Mouse (Mus musculus): ENCODE measurements at regions not wholly inside any gene's neighbourhood (a gene's known extent, or its start where the extent isn't known, plus 50 kb on each side); places are given as distances from the start of the nearest gene placed in this dataset.

DNA sequence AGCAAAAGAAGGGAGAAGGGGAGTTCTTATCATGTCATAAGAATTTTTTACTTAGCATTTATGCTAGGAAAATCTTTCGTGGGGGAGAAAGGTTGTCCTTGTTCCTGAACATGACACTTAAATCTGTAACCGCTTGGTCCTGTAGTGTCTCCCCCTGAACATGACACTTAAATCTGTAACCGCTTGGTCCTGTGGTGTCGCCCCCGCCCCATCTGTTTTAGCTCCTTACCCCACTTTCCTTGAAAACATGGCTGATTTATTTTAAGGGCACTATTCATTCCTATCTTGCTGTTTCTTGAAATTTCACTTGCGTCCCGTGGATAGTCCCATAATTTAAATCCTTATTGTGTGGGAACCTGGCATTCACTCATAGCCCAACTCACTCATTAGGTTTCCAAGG is 82.2 kb downstream of the Rap2a start:
- DNase-seq: no peak

DNA sequence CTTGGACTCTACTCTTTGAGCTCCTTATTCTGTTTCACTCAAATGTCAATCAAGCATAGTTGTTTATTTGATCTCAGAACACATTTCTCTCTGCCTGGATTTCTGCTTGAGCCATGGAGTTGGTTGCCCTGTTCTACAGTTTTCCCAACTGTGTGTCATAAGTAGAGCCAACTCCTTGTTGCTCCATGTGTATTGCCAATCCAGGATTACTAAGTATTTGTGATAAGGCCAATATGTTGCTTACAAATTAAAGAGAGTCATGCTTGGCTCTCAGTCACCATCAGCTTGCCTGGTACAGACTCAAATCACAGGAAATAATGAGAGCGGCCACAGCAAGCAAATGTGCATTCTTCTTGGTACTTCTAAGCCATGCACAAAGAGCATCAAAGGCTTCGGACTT is 82.7 kb downstream of the Rap2a start:
- no peak for DNase-seq

DNA sequence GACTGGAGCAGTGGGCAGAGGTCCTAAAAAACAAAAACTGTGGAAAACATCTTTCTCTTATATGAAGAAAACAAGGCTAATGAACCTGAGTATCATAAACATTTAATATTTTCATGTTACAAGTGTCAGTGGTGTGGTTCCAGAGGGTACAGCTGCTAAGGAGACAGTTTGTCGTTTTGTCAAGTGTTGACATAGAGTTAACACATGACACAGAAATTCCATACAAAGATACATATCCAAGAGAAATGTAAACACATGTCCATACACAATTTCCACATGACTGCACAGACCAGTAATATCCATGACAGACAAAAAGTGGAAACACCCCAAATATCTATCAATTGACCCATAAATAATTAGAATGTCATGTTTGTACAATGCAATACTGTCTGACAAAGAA is 88.7 kb downstream of the Rap2a start:
- no peak for DNase-seq

DNA sequence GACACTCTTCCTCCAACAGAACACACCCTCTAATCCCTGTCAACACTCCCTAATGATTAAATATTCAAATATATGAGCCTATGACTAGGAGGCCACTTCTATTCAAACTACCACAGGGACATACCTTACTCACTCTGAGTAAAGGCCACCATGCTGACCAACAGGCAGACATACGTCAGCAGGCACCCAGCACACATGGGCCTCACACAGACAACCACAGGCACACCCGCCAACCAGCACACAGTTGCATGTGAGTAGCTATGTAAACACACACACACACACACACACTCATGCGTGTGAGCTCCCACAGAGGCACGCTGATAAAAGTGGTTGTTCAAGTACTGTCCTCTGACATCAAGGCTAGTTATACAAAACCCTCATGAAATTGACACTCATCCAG is 89.8 kb downstream of the Rap2a start:
- DNase-seq: no peak

DNA sequence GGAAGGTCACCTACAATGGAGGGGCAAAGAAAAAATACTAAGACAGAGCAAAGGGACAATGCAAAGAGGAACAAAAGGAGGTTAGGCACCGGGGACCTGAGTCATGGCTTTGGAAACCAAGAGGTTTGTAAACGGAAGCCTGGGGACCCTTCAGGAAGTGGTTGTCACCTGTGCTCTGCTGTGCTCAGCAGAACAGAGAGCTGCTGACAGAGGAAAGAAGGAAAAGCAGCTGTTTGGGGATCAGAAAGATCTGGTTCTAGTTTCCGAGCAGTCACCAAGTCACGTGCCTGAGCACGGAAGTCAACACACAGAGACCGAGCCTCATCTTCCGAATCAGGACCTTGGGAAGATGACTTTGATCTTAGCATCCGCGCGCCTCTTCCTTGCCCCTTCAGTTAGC is 94.0 kb downstream of the Rap2a start:
- no peak for DNase-seq

DNA sequence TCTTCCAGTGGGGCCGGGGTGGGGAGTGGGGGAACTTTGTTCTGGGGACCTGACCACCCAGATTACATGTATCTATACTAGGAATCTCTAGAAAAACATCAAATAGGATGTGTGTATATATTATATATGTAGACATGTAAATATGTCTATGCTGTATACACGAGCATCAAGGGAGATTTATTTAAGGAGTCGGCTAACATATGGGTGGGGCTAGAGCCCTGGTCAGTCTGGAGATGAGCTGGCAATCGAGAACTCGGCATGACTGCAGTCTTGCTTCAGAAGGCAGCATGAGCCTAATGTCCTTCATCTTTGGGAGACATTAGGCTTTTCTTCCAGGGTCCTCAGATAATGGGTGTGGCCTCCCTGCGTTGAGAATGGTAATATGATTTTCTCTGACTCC is 97.0 kb downstream of the Rap2a start:
- DNase-seq: no peak

DNA sequence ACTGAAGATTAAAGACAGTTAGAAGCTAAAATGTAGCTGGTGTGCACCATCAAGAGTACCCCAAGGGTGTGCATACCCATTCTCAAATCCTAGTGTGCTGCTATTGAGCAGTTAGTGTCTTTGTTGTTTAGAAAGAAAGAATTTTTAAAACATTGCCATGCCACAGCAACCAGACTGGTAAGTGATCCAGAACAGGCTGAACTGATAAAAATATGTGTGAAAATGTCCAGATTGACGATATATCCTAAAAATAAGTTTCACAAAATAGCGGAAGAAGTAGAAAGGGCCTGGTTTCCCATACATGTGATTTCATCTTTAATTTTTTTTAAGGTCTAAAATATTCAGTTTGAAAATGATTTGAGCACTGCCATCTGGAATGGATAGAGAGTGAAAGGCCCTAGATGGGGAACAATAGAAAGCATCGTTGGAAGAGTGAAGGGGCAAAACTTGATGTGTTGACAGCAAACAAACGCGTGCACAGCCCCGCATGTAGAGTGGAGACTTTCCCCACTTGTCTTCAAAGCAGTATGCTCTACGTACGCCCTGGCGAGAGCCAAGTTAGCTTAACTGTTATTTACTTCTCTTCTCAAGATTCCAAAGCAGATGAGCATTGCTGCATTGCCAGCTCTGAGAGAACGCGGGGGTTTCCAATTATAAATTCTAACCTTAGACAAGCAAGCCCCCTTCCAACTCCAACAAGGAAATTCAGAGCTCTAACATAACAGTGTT is 100.3 kb downstream of the Rap2a start:
- DNase-seq: no peak

DNA sequence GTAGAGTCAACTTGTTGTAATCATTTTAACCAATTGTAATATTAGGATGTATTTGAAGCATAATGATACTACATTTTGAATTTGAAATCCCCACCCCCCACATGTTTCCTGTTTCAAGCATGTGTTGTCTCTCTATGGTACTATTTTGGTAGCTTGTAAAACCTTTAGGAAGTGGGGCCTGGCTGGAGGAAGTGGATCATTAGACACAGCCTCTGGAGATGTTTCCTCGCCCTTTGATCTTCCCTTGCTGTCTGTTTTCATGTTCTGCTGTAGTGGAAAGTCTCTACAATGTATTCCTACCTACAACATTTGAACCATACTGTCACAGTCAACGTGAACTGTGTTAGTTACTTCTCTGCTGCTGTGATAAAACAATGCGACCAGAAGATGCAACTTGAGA is 105.6 kb downstream of the Rap2a start:
- DNase-seq: no peak

DNA sequence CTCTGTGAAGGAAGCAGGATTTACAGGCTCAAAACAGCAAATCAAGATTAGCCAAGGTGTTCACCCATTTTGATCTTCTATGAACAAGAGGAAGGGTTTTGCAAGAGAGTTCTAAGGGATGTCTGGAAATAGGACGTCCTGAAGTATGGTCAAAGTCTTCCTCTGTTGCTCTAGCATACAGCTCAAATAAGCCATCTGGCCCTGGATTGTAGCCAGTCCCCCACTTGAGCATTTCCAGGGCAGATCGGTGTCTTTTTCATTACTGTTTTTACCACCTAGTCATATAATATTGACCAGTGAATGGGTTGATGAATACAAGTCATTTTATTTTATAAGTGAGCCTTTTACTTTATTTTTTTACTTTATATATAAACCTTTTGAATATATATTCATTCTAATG is 113.9 kb downstream of the Rap2a start:
- peak; percentile 16 to 57 for DNase-seq

DNA sequence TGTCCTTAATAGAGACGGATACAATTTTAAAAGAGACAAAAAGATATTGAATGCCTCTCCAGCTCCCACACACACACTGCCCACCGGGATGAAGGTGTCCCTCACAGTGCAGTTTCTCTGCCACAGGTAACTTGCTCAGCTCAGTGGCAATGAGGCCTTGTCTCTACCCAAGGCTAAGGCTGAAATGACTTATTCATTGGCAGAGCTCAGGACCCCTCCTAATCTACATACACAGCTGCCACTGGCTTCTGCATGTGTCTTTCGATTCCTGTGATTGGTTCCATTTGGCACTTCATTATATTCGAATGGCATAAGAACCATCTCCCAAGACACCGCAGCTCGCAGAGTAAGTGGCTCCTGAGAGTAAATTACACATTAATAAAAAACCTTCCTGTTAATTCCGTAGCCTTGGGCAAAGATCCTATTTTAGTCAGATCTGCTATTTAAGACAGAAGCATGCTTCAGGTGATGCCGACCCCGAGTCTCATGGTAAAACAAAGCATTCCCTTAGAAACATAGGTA is 122.2 kb downstream of the Rap2a start:
- DNase-seq: no peak

DNA sequence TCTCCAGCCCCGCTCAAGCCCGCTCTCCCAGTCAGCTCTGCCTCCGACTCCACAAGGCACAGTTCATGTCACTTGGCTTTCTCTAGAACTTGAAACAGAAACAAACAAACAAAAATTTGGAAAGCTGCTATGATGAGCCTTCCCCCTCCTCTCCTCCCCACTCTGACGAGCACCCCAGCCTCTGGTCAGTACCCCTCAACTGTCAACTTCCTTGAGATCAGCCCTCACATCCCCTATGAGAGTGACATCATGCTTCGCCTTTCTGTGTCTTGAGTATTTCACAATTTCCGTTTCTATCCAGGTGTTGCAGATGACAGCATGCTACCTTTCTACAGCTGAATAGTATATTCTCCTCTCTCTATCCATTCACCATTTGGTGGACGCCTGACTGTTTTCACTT is 123.3 kb downstream of the Rap2a start:
- no peak for DNase-seq

DNA sequence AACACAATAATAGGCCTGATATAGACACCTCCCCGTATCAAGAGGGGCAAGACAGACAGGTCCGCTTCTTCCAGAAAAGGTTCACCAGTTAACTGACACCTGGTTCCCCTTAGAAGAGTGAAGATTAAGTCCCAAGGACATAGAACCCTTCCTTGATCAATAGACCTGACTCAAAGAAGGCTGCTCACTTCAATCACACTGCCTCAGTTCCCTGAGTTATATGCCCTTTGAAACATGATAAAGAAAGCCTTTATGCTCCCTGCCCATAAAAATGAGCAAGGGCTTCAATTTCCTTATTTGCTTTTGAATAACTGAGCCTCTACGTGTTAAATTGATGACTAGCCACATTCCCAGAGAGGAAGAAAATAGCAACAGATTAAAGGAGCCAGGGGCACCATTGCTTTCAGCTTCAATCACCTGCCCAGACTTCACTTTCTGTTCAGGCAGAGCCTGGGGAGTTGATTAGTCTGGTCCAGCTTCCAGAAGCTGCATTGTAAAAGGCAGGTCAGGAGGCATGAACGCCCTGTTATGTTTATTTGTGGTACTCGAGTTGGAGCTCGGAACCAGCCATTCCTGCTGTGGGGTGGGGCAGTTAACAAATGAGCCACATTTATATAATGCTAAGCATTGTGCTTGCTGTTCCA is 125.7 kb downstream of the Rap2a start:
- no peak for DNase-seq

DNA sequence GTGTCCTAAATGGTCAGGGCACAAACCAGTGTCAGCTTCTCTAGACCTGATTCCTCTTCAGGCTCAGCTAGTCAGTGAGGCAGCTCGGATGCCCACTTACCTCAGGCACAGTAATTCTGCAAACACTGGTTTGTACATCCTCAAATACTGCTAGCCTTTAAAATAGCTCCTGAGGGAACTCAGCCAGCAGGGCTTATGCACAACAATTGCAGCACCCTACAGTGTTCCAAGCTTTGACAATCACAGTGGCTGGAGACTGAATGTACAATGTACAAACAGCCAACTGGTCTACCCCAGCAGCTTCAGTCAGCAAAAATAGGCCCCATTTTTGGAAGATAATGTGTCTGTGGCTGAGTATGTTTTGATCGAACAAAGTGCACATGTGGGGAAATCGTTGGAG is 129.6 kb downstream of the Rap2a start:
- no peak for DNase-seq

DNA sequence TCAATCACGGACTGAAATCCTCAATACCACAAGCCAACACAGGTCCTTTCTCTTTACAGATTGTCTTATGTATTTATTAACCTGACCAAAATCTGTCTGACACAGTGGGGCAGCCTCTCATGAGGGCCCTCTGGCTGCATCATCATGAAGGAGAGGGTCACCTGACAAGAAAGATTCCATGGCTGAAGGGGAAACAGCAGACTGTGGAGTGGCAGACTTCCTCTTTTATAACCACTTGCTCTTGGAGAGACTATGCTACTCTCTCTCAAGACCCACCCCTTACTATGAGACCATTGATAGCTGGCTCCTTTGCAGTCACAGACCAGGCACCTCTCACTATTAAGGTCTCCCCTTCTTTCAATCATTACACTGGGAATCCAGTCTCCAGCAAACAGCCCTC is 133.1 kb downstream of the Rap2a start:
- DNase-seq: no peak

DNA sequence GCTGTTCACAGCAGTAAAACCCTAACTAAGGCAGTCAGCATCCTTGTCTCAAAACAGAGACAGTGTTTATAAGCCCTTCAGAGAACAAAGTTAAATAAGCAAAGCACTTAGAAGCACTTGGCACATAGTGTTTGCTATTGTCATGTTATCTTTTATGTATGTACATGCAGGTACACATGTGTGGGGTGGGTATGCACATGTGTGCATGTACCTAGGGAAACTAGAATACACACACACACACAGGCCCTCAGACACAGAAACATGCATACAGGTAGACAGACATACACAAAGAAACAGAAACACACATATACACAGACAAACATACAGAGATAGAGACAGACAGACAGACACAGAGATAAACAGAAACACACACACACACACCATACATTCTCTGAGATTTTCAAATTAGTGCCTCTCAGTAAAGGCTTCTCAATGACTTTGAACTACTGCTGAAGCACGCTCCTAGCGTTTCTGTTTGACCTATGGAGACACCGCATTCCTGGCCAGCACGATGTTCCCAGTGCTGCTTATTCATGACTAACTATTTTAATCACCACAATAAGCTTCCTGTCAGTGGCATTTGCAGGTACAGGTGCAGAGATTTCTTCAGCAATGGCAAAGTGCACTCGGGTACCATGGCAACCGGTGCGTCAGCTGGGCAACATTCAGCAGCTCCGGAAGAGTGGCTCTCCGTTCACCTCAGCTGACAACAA is 148.1 kb downstream of the Rap2a start:
- DNase-seq: no peak

DNA sequence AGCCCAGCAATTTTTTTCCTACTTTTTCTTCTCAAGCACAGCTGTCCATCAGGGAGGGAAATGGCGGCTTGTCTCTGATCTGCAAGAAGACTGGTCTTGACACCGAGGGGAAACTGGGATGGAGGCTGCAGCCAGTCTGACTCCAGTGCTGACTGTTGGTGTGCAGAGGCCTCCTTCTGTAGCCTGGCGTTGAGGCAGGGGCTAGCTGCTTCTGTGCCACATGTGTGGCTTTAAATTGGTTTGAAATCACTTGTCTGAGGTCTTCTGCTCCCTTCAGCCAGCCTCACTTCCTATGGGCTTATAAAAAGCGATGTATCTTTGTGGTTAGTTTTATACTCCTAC is 148.7 kb downstream of the Rap2a start:
- no peak for DNase-seq

DNA sequence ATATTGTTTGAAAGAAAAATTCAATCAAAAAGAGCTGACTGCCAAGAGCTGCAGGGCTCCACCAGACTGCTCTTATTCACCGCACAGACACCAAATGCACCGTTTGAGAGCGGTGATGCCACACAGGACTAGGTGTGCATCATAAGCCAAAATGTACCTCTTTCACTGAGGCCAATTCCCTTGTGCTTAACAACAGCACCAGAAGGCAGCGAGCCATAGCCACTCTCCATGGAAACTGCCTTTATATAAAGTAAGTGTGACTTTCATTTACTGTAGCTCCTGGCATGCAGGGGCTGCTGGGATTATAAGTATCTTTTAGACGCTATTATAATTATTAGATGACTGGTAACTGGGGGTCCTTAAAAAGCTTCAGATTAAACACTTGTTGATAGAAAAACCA is 154.5 kb downstream of the Rap2a start:
- DNase-seq: no peak

DNA sequence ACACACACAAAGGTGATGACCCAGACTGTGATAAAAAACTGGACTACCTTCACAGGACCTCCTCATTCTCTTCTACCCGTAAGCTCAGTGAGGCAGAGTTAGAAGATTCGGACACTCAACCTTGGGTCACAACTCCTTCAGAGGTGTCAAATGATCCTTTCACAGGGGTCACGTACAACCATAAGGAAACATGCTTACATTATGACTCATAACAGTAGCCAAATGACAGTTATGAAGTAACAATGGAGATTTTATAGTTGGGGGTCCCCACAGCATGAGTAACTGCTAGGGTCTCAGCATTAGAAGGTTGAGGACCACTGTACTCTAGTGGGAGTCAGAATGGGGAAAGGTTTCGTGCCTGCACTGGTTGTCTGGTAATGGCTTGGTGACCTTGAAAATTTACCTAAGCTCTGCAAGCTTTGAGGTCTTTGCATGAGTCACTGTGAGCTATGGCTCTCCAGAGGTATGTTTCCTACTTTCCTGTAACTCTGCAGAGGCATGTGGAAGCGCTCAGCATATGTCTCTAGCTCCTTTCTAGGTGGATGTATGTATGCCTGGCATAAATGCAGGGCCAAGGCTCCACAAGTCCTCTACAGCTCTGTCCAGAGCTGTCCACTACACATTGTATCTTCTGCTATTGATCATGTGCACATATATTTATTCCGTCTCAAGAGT is 158.6 kb downstream of the Rap2a start:
- DNase-seq: no peak

DNA sequence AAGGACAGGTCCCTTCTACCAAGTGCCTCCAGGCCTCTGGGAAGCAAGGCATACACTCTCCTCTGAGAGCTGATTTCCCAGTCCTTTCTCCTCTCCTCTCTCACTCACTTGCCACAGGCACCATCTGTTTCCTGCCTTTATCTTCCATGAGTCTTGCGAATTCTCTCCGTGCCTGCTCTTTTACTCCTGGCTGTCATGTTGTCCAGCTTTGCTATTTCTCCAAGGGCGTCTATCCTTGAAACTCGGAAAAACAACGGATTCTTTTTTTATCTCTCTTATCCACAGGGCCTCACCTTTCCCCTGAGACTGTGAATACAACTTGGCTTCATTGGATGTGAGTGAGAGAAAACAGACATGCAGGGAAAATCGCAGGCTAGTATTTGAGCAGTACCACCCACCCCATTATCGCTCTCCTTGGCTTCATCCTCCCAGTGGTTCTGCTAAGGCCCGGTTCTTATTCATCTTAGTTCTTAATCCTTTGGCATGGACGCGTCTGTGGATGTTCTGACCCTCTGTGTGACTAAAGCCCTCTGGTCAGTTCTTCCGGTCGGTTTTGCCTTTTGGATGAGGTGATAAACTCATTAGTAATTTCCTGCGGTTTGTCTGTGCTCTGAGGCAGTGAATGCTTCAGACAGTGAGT is 159.4 kb downstream of the Rap2a start:
- no peak for DNase-seq

DNA sequence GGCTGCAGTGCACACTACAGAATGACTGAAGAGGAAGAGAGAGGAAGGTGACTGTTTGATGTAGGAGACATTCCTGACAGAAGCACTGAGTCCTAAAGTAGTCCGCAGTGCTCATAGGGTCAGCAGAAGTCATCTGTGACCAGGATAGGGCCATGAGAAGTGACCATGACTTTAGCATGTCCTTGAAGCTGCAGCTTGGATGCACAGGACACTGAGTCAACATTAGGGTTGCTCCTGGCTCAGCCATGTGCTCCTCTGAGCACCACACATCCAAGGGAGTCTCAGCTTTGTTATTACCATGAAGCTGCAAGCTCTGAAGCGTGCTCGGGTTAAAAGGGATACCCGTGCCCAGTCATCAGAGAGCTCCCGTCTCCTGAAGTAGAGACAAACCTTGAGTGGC is 164.3 kb downstream of the Rap2a start:
- DNase-seq: no peak

DNA sequence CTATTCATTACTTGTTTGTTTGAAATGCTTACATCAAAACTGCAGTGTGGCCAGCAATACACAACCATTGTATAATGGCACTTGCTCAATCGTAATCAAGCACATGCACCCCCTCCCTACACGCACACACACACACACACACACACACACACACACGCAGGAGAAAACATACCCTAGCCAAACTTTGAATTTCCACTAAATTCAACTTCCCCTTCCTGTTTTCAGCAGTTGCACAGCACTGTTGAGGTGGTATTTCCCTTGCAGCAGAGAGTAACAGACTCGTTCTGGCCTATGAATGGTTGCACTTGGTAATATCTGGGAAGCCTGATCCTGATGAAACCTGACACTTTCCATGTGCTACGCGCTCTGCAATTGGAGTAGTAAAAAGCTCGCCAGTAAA is 173.8 kb downstream of the Rap2a start:
- DNase-seq: no peak

DNA sequence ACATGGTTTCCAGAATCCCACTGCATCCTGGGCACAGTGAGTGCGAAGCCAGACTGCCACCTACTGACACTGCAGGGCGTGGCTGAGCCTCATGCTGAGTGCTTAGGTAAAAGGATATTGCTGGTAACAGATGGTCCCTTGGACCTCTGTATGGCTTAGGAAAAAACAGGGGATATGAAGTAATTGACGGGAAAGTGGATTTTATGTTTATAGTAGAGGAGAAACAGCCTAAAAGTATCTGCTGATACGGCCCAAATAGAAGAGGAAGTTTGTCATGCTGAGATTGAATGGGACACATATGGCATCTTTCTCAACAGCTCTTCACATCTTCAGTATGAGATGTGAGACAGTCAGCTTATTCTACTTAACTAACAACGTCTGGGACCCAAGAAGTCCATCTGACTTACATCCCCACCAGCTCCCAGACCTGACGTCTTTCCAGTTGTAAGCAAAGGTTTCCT is 182.1 kb downstream of the Rap2a start:
- DNase-seq: peak; percentile 49 to 70

DNA sequence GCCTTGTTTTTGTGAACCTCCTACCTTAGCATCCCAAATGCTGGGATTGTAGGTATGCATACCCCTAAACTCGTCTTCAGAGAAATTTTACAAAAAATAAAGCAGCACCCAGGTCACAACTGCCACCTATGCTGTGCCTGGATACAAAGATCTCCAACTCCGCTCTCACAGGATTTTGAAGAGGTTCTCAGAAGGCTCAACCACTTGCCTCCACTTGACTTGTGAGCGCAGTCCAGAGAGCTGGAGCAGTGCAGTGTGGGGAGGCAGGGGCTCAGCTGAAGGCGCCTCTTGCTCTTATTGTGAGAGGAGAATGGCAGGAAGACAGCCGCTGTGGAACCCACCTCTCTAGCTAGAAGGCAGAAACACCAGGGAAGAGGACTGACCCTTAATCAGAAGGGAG is 182.9 kb downstream of the Rap2a start:
- no peak for DNase-seq

All from cerebellum, postnatal 25 days (tissue).